Mouse (Mus musculus) left cerebral cortex, adult 11 months (tissue): ENCODE data around the gene Mrpl32.

Experiments
- DNase-seq: peaks from one replicate; pipeline ENCODE4 v3.0.0; 2022; ENCODE audit warnings: low spot score

The Mrpl32 gene

DNA sequence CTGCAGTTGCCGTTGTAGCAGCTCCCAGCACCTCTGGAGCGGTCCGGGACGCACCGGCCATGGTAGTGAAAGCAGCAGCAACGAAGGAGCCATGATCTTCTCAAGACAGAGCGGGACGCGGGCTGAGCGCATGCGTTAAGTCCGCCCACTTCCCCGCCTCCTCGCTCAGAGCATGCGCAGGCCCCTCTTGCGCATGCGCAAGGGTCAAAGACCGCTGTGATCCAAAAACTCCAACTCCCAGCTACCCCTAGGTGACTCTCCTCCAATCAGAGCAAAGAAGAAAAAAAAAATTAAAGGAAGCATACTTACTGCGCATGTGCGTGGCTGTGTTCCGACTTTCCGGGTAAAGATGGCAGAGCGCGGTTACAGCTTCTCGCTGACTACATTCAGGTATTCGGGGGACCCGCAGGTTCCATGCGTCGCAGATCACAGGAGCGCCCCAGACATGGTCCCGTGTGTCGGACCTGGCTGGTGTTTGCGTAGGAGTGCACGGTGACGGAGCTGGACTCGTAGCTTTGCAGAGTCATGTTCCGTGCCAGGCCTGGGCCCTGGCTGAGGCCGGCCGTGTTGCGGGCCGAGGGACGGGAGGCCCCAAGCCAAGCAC is at the start of gene Mrpl32, which contains the start of gene Psma2:
TSS of gene Mrpl32 (minus strand) at position 240 of the 604 bp plus-strand sequence.
TSS of gene Psma2 (plus strand) at position 315 of the 604 bp plus-strand sequence.
- DNase-seq: peak; percentile 97

DNA sequence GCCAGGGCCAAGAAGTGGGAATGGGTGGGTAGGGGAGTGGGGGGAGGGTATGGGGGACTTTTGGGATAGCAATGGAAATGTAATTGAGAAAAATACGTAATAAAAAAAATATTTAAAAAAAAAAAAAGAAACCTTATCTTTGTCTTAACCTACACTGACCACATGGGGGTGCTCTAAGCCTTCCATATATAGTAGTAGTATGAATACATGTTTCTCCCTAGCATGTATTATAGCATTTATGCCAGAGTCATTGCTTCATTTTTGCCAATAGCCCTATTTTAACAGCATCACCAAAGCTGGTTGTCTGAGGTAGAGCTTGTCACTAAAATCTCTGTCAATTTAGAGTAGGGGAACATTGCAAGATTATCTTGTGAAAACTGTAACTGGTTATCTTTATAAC is 36.3 kb upstream of the Mrpl32 start:
- no peak for DNase-seq

DNA sequence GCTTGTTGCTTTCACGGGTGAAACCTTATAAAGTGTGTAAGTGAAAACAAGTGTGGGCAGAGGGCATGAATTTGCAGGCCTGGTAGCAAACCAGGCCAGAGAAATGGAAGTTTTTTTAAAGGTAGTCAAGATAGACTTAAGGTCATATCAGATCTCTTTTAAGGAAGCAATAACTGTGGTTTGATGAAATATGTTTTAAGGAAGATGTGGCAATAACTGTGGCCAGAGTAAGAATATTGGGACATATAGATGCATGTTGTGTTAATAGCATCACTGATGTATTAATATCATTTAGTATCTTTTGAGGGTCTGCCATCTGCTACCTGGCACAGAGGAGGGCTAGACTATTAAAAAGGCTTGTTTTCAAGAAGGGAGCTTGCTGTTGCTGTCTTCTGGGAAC is 27.0 kb upstream of the Mrpl32 start:
- DNase-seq: no peak

DNA sequence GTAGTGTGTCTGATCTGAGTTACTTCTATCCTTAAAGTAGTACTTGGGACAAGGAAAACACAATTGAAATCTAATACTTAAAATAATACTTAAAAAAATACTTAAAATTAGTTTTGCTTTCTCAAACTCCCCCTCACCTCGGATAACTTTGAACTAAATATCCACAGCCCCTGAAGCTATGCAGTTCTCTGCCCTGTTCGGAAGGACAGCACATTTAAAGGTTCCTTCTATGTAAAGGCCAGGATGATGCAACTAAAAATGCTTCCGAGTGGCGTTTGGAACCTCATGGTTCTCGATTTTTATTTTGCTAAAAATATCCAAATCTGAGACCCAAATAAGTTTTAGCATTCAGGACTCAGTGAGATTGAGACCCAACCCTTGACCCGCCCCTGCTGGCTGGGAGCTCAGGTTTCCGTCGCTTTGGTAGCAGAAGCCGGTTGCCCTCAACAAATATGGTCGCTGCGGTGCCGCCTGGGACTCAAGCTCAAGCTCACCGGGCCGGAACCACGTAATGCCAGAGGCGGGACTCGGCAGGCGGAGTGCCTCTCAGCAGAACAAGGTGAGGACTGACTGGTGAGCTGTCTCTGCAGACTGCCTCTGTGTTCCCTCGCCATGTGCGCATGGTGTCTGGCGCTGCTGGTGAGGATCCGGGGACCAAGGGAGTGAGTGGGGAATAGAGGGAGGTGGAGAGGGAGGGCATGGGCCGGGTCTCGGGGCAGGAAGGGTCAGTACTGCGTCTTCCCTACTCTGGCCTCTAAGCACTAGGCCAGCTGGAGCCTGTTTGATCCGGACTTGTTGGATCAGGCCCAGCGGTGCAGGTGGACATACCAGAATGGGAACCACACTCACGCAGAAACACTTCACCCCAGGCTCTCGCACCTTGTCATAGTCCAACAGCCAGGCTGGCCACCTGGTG is 17.0 kb upstream of the Mrpl32 start, which contains the start of gene AW209491:
TSS of gene AW209491 (plus strand) at position 429 of the 916 bp plus-strand sequence.
- peak; percentile 93 for DNase-seq

DNA sequence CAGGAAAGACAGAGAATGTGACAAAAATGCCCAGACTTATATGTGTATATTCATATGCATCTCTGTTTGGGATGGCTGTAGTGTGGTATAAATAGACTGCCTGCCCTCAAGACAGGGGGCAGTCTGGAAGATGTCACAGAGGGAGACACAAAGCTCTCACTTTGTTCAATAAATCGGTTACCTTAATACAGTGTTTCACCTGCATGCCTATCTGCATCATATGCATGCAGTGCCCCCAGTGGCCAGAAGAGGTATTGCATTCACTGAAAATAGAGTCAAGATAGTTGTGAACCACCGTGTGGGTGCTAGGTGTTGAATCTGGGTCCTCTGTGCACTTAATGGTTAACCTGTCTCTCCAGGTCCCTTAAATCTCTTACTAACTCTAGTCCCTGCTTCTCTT is 5.8 kb upstream of the Mrpl32 start:
- DNase-seq: peak; percentile 57

DNA sequence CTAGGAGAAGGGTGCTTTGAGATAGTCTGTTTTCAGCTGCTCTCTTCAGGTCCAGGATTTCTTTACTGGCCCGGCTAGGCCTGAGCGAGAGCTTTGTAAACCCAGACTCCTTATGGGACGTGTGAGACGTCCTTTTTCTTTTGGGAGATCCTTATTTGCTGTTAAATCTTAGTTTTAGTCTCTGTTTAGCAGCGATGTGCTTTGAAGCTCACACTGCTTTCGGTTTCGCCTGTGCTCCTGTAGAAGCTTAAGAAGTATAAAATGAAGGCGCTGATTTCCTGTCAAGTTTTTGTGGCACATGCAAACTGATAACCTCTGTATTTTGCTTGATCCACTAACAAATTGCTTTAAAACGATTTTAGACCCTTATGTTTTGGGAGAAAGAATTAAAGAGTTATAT is 588 bp upstream of the Mrpl32 start:
- no peak for DNase-seq

DNA sequence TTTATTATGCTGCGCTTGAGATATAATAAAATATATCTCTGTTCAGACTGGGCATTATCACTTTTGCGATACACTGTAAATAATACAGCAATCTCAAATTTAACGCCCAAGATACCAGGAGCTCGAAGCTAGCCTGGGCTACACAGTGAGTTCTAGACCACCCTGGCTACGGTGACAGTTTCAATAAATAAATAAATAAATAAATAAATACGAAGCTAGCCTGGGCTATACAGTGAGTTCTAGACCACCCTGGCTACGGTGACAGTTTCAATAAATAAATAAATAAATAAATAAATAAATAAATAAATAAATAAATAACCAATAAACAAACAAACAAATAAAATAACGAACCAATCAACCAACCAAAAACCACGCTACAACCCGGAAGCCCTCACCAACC is 502 bp downstream of the Mrpl32 start:
- DNase-seq: no peak

DNA sequence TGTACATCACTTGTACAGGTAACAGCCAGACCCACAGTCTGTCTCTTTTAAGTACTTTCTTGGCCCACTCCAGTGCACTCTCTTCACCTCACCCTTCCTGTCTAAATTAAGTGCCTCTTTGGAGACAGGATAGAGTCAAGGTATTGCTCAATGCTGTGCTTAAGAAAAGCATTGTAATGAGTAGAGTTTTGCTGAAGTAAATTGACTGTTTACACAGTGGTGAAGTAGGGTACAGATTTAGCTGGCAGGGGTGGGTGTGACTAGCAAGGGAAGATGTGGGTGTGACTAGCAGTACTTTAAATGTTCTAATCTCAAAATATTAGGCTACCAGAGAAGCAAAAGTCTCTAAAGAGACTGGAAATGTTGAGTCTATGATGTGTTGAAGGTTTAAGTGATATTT is 5.3 kb downstream of the Mrpl32 start:
- DNase-seq: no peak

DNA sequence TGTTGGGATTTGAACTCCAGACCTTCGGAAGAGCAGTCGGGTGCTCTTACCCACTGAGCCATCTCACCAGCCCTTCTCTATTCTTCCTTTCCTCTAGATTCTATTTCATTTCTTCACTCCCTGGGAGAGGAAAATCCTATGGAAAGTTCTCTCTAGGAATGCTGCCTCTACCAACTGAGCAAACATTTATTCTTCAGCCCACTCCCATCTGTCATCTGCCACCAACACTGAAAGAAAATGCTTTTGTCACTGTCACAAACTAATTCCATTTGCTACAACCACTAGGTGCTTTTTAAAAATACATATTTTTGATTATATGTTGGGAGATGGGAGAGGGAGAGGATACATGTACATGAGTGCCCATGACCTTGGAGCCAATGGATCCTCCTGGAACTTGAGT is 10.2 kb downstream of the Mrpl32 start:
- DNase-seq: no peak

DNA sequence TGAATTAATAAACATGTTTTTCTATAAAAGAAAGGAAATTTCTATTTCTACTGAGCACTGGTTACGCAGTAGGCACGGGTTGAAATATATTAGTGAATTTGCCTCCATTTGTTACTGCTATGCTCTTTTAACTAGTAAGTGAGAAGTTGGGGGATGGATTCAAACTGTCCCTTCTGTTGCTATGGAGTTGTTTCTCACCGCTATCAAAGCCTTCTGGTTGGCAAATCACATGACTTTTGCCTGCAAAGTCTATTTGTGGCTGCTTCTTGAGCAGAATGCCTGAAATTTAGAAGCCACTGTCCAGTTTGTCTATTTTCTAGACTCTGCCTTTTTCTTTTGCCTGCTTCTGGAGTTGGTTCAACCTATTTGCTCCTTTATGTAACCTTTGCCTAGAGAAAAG is 32.6 kb downstream of the Mrpl32 start:
- no peak for DNase-seq

DNA sequence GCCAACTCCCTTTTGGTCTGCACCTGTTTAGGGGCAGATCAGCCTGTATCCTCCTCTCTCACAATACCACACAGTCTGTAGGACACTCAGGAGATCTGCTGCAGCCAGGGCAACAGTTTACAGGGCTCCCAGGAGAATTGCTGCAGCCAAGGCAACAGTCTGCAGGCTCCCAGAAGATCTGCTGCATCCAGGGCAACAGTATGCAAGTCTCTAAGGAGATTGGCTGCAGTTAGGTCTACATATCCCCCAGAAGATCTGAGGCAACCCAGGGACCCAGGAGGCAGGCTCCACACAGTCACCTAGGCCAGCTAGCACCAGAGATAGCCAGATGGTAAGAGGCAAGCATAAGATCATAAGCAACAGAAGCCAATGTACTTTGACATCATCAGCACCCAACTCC is 38.8 kb downstream of the Mrpl32 start:
- no peak for DNase-seq

DNA sequence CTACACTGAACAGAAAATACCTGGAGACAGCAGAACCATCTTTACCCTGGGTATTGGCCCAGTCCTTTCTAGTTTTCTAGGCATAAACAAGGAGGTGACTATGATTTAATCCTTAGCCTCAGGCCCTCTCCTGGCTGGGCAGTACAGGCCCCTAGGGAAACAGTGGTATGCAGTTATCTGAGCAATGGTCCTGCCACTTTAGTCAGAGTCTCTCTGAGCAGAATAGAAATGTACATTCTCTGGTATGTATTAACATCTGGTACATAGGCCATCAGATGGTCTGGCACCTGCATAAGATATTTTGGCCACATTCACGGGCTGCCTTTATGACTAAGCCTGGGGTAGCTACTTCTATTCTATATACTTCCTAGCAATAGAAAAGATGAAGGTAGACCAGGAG is 51.6 kb downstream of the Mrpl32 start:
- no peak for DNase-seq
